Mouse (Mus musculus): ENCODE data around the gene Zranb1.

Zranb1 gene

GRCm38 (mm10) chr7:133001388-133001787 is 70.4 kb downstream of the Zranb1 start:
- no peak for DNase-seq (ENCODE audit: low read depth, low spot score)

- no peak for DNase-seq (ENCODE audit: low read depth, low spot score)
Measured at GRCm38 (mm10) chr7:133002271-133002670, 71.3 kb downstream of the Zranb1 start.

- peak; percentile 72 for DNase-seq (ENCODE audit: low read depth, low spot score)
Measured at GRCm38 (mm10) chr7:133003421-133003820, 72.5 kb downstream of the Zranb1 start.

- DNase-seq (ENCODE audit: low read depth, low spot score) = no peak
Measured at GRCm38 (mm10) chr7:133005772-133006171, 74.8 kb downstream of the Zranb1 start.

GRCm38 (mm10) chr7:133007343-133007742 is 76.4 kb downstream of the Zranb1 start:
- no peak for DNase-seq (ENCODE audit: low read depth, low spot score)

GRCm38 (mm10) chr7:133008663-133009062 is 77.7 kb downstream of the Zranb1 start:
- no peak for DNase-seq (ENCODE audit: low read depth, low spot score)

- DNase-seq (ENCODE audit: low read depth, low spot score) = no peak
Measured at GRCm38 (mm10) chr7:133009676-133010075, 78.7 kb downstream of the Zranb1 start.

GRCm38 (mm10) chr7:133010477-133010876 is 79.5 kb downstream of the Zranb1 start:
- no peak for DNase-seq (ENCODE audit: low read depth, low spot score)

GRCm38 (mm10) chr7:133011191-133011590 is 80.2 kb downstream of the Zranb1 start:
- DNase-seq (ENCODE audit: low read depth, low spot score) = no peak

GRCm38 (mm10) chr7:133011611-133012010 is 80.7 kb downstream of the Zranb1 start:
- DNase-seq (ENCODE audit: low read depth, low spot score) = peak; percentile 56

GRCm38 (mm10) chr7:133012637-133013366 is 81.9 kb downstream of the Zranb1 start:
- no peak for DNase-seq (ENCODE audit: low read depth, low spot score)

- DNase-seq (ENCODE audit: low read depth, low spot score) = no peak
Measured at GRCm38 (mm10) chr7:133013923-133014322, 83.0 kb downstream of the Zranb1 start.

- no peak for DNase-seq (ENCODE audit: low read depth, low spot score)
Measured at GRCm38 (mm10) chr7:133014631-133015030, 83.7 kb downstream of the Zranb1 start.

- peak; percentile 71 for DNase-seq (ENCODE audit: low read depth, low spot score)
Measured at GRCm38 (mm10) chr7:133015416-133016070, 84.6 kb downstream of the Zranb1 start.

GRCm38 (mm10) chr7:133018961-133019360 is 88.0 kb downstream of the Zranb1 start:
- no peak for DNase-seq (ENCODE audit: low read depth, low spot score)

GRCm38 (mm10) chr7:133019481-133020020 is 88.6 kb downstream of the Zranb1 start:
- no peak for DNase-seq (ENCODE audit: low read depth, low spot score)

- DNase-seq (ENCODE audit: low read depth, low spot score) = no peak
Measured at GRCm38 (mm10) chr7:133024694-133025093, 93.8 kb downstream of the Zranb1 start.

- DNase-seq (ENCODE audit: low read depth, low spot score) = no peak
Measured at GRCm38 (mm10) chr7:133027930-133028329, 97.0 kb downstream of the Zranb1 start.

GRCm38 (mm10) chr7:133029004-133029403 is 98.1 kb downstream of the Zranb1 start:
- no peak for DNase-seq (ENCODE audit: low read depth, low spot score)

GRCm38 (mm10) chr7:133029496-133030047 is 98.6 kb downstream of the Zranb1 start:
- DNase-seq (ENCODE audit: low read depth, low spot score) = no peak

GRCm38 (mm10) chr7:133032589-133033203 is 101.8 kb downstream of the Zranb1 start:
- DNase-seq (ENCODE audit: low read depth, low spot score) = peak; percentile 76

GRCm38 (mm10) chr7:133035901-133036300 is 105.0 kb downstream of the Zranb1 start:
- DNase-seq (ENCODE audit: low read depth, low spot score) = no peak

Measured in retina, postnatal 7 days (tissue).